Mouse (Mus musculus): Measurements from ENCODE around the gene Mvb12b. TPM values are rescaled to one million over a fixed set of nuclear protein-coding genes. Genes with fewer than 3 reads are reported as not detected.
A peak's percentile ranks its signal among the peaks of the same experiment; 100 is the strongest.

The Mvb12b gene
- polyA plus RNA-seq, 1 experiment from 2014 or later: 65.0 TPM

DNA sequence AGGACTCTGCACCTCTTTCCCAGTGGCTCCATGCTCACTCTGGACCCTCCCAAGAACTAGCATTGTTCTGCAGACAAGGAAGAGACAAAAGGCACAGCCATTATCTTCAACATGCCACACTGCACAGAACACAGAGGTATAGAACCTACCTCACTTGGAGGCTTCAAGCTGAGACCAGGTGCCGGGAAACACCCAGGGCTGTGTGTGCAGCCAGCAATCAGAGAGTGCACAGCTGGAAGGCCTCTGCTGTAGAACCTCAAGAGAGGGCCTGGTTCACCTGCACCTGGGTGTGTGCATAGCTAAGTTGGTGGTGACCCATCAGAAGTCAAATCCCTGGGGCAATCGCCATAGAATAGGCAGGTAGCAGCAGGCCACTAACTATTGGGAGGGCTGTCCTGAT is 8.5 kb downstream of the Mvb12b start:
- Histone ChIP-seq H3K36me3 (0 out of 2 replicates have a peak, but pooled peaks cover 1% of the 10 kb centered on the region), H3K9ac (peak overlapping the region; percentile 55; the same call in 1 of the 2 replicates), H3K4me2 (no peak overlapping the region), H3K4me1 (replicated peaks) (peaks cover 92% of the 10 kb centered on the region), H3K9me3 (no peaks in the 10 kb centered on the region), H3K4me3 (no peak overlapping the region), H3K27me3 (no peaks in the 10 kb centered on the region), H3K27ac (peak overlapping the region; percentile 99)
- ATAC-seq (ENCODE audit: low FRiP score): no peak
- WGBS: 66% methylated on average over 2 of the region's 2 CpGs

DNA sequence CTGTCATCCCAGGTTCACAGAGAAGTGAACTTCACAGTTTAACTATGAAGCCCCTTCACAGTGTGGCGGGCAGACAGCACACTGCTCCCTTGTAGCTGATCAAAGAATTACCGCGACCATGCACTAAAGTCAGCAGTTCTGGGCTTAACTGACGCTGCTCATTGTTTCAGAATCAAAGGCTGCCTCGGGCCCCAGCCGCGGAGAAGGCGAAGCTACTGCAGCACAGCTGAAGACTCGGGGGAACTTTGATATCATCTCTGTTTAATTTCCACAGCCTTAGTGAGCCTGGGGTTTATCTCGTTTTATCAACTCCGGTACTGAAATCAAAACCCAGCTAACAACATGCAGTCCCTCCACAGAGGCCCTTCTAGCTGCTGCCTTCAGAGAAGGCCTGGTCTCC is 9.3 kb downstream of the Mvb12b start:
- no peak overlapping the region for H3K4me3 ChIP-seq
- H3K9me3 ChIP-seq: no peaks in the 10 kb centered on the region
- no peaks in the 10 kb centered on the region for H3K27me3 ChIP-seq
- ATAC-seq (ENCODE audit: low FRiP score): no peak
- H3K4me2 ChIP-seq: peak overlapping the region; percentile 7
- peak overlapping the region; percentile 99 for H3K27ac ChIP-seq
- H3K36me3 ChIP-seq: peaks cover 9% of the 10 kb centered on the region
- H3K4me1 ChIP-seq (replicated peaks): peaks cover 94% of the 10 kb centered on the region
- peak overlapping the region; percentile 55; the same call in 1 of the 2 replicates for H3K9ac ChIP-seq
- WGBS: 15% methylated on average over 11 of the region's 11 CpGs

DNA sequence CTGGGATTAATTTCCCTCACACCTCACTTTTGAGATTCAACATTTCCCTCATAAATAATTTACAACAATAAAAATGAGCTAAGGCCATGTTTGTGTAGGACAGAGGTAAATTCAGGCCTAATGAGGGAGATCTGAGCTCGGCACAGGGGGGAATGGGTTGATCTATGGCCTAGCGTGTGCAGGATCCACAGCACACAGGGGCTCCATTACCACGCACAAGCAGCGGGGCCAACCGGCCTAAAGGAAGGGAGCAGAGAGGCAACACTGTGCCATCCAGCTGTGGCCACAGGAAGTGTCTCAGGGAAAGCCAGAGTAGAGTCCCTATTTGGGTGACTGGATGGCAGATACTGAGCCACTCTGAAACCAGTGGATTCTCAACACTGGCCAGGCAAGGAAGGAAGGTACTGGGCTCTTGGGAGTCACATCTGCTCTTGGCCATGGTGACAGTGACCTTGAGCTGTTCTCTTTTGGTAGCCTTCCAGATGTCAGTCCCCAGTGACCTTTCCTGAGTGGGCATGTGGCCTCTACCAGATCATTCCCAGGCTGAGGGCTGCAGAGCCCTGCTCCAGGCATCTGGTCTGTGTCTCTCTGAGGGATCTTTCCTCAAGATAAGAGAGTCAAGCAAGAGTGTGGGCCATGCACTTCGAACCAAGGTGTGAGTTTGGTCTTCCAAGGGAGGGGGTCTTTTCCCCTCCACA is 9.9 kb downstream of the Mvb12b start:
- Histone ChIP-seq H3K9ac (peak overlapping the region; percentile 65), H3K4me3 (no peak overlapping the region), H3K4me1 (replicated peaks) (peaks cover 93% of the 10 kb centered on the region), H3K9me3 (no peaks in the 10 kb centered on the region), H3K4me2 (no peak overlapping the region), H3K27ac (peak overlapping the region; percentile 99), H3K36me3 (peaks cover 15% of the 10 kb centered on the region), H3K27me3 (no peaks in the 10 kb centered on the region)
- peak; percentile 21; the same call in 1 of the 2 replicates for ATAC-seq (ENCODE audit: low FRiP score)
- WGBS: 57% methylated on average over 6 of the region's 6 CpGs

DNA sequence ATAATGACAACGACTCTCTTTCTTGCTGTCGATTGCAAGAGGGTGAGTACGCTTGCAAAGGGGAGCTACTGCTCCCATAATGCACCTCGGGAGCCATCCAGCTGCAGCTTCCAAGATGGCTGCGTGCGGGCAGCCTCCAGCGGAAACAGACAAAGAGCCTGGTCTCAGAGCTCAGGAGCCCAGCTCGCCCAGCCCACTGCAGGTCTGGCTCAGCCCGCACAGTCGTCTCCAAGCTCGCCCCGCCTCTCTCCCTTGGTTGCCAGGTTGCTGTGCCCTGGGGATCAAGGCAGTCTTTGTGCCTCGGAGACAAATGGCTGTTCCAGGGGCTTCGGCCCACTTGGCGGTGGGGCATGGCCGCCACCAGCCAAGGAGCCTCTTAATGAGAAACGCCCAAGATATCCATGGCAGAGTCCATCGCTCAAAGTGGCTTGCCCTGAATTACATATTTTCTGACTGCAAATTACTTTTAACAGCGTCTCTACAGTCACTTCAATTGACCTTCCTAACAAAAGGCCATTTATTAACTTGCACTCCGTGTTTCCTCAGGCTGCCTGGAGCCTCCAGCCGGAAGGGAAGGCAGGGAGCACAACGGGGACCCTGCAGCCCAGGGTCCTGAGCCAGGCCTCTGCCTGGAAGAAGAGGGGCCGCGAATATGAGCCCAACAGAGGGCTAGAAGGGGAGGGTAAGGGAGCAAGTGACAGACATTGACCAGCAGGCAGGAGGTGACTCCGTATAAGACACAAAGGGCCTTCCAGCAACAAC is 11.0 kb downstream of the Mvb12b start:
- peaks cover 83% of the 10 kb centered on the region for H3K4me1 ChIP-seq (replicated peaks)
- ATAC-seq (ENCODE audit: low FRiP score): peak; percentile 91
- WGBS: 2% methylated on average over 25 of the region's 25 CpGs
- peak overlapping the region; percentile 99 for H3K27ac ChIP-seq
- H3K9ac ChIP-seq: peak overlapping the region; percentile 65
- H3K4me2 ChIP-seq: peak overlapping the region; percentile 41
- H3K9me3 ChIP-seq: 0 out of 2 replicates have a peak, but pooled peaks cover 5% of the 10 kb centered on the region
- H3K36me3 ChIP-seq: peaks cover 26% of the 10 kb centered on the region
- no peaks in the 10 kb centered on the region for H3K27me3 ChIP-seq
- H3K4me3 ChIP-seq: no peak overlapping the region

DNA sequence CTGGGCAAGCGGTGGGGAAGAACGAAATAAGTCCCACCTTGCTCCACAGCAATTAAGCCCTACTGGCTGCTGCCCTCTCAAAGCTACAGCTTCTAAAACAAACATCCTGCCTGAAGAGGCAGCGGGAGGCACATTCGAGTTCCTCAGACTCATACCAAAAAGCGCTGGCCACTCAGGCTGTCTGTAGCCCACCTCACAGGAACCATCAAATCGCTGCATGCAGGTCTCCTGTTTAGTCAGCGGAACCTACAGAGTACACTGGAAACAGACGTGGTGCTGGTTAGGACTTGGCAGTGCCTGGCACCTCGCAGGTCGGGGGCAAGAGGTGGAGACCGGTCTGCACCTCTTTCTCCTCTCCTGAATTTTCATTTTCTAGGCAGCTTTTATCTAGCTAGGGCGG is 12.2 kb downstream of the Mvb12b start:
- ATAC-seq (ENCODE audit: low FRiP score): no peak
- no peak overlapping the region for H3K4me3 ChIP-seq
- H3K4me1 ChIP-seq (replicated peaks): peaks cover 80% of the 10 kb centered on the region
- peaks cover 36% of the 10 kb centered on the region for H3K36me3 ChIP-seq
- H3K27me3 ChIP-seq: no peaks in the 10 kb centered on the region
- 0 out of 2 replicates have a peak, but pooled peaks cover 5% of the 10 kb centered on the region for H3K9me3 ChIP-seq
- peak overlapping the region; percentile 61 for H3K9ac ChIP-seq
- peak overlapping the region; percentile 99 for H3K27ac ChIP-seq
- 69% methylated on average over 12 of the region's 12 CpGs for WGBS
- no peak overlapping the region; the same call in 1 of the 2 replicates for H3K4me2 ChIP-seq

DNA sequence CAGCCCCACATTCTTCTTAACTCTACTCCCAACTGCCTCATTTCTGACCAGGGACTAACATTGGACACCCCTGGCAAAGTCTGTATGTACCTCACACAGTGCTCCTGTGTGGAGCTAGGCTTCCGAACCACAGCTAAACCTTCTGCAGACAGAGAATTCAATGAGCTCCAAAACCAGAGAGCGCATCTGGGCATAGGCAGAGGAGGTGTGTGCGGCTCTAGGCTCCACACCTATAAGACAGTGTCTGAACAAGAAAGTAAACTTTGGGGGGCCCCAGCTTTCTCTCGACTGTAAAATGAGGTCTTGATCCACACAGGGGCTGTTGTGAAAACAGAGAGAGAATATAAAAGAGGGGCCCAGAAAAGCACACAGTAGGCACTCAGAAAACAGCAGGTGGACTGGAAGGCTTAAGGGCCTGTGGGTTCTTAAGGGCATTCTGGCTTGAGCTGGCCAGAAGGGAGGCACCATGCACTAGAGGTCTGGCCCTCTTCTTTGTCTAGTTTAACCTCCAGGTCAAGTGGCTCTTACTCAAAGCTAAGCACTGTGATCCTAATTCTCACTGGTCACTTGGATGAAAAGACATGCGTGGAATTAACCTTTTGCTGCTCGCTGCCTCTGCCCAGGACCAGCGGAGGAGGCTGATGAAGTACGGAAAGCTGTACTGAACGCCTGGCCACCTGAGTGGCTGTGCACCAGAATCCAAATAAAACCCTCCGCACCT is 12.7 kb downstream of the Mvb12b start:
- H3K4me1 ChIP-seq (replicated peaks): peaks cover 80% of the 10 kb centered on the region
- no peak for ATAC-seq (ENCODE audit: low FRiP score)
- H3K36me3 ChIP-seq: peaks cover 38% of the 10 kb centered on the region
- no peaks in the 10 kb centered on the region for H3K27me3 ChIP-seq
- 0 out of 2 replicates have a peak, but pooled peaks cover 5% of the 10 kb centered on the region for H3K9me3 ChIP-seq
- WGBS: 58% methylated on average over 10 of the region's 10 CpGs
- no peak overlapping the region for H3K4me3 ChIP-seq
- H3K4me2 ChIP-seq: no peak overlapping the region
- H3K27ac ChIP-seq: peak overlapping the region; percentile 99
- peak overlapping the region; percentile 61 for H3K9ac ChIP-seq

DNA sequence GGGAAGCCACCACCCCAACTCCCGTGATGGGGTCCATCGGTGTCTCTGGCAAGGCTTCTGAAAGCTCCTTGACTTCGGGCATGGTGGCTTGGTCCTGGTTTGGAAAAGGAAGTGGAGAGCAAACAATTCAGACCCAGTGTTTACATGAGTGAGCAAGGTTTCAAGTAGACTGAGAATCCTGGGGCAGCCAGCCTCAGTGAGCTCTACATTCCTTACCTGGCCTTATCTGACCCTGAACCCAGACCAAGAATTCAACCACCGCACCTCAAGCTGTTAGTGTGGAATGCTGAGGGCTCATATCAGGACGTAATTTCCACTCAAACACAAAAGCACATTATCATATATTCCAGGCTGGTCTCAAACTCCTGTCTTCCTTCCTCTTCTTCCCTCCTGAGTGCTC is 13.4 kb downstream of the Mvb12b start:
- H3K4me2 ChIP-seq: no peak overlapping the region
- 89% methylated on average over 5 of the region's 5 CpGs for WGBS
- no peak overlapping the region for H3K4me3 ChIP-seq
- 0 out of 2 replicates have a peak, but pooled peaks cover 5% of the 10 kb centered on the region for H3K9me3 ChIP-seq
- no peak for ATAC-seq (ENCODE audit: low FRiP score)
- H3K27me3 ChIP-seq: no peaks in the 10 kb centered on the region
- peaks cover 41% of the 10 kb centered on the region for H3K36me3 ChIP-seq
- H3K4me1 ChIP-seq (replicated peaks): peaks cover 80% of the 10 kb centered on the region
- H3K27ac ChIP-seq: peak overlapping the region; percentile 99
- 0 out of 2 replicates have a peak overlapping the region, but pooled peaks have one; percentile 61 for H3K9ac ChIP-seq

DNA sequence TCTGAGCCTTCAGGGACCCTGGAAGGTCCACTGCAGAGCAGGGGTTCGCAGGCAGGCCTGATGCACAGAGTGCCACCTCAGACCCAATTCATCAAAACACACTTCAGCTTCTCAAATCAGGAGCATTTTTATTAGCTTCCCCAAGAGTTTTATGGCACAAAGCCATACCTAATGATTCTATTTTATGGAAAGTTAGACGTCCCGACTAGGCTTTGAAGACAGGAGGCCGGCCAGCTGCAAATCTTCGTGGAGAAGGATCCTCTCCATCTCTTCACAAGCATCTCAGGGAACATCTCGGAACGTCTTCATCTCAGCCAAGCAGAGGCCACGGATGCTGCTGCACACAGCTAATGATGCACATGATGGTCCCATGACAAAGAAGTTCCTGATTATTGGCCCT is 14.2 kb downstream of the Mvb12b start:
- H3K9me3 ChIP-seq: 0 out of 2 replicates have a peak, but pooled peaks cover 5% of the 10 kb centered on the region
- no peaks in the 10 kb centered on the region for H3K27me3 ChIP-seq
- no peak overlapping the region for H3K4me3 ChIP-seq
- no peak for ATAC-seq (ENCODE audit: low FRiP score)
- WGBS: 91% methylated on average over 8 of the region's 8 CpGs
- H3K4me1 ChIP-seq (replicated peaks): peaks cover 80% of the 10 kb centered on the region
- no peak overlapping the region for H3K4me2 ChIP-seq
- H3K27ac ChIP-seq: no peak overlapping the region; the same call in 1 of the 2 replicates
- H3K36me3 ChIP-seq: peaks cover 41% of the 10 kb centered on the region
- no peak overlapping the region for H3K9ac ChIP-seq

DNA sequence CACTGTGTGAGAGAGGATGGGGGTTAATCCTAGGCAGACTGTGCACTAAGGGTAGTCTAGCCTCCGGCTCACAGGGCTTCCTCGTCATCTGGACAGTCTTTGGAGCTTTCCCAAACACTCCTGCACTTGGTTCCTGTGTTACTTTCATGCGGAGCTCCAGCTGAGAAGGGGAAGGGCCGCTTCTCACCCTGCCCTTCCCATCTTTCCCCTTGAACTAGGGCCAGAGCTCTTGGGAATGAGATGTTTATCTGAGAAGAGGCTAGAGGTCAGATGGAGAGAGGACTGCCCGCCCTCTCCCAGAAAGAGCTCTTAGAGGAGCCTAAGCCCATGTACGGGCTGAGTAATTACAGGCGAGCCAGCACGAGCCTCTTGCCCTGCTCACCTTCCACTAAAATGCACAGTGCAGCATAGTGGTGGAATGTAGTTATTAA is 14.9 kb downstream of the Mvb12b start:
- Histone ChIP-seq H3K27me3 (no peaks in the 10 kb centered on the region), H3K36me3 (peaks cover 41% of the 10 kb centered on the region)

DNA sequence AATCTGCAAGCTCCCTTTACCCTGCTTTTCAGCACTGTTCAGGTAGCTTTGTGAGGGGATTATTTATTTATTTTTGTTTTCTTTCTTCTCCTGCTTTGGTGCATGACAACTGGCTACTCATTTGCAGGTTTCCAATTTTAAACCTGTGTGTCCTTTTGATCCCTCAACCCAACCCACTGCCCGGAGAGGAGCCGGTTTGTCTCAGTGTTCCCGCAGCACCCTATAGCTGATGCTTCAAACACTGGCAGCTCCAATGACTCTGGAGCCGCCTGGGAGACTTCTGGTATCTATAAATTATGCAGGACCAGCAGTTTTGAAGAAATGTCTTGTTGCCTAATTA is 16.6 kb downstream of the Mvb12b start:
- no peak for ATAC-seq (ENCODE audit: low FRiP score)
- Histone ChIP-seq H3K27me3 (no peaks in the 10 kb centered on the region), H3K4me3 (no peak overlapping the region), H3K9me3 (0 out of 2 replicates have a peak, but pooled peaks cover 5% of the 10 kb centered on the region), H3K36me3 (peaks cover 41% of the 10 kb centered on the region), H3K4me2 (no peak overlapping the region), H3K9ac (no peak overlapping the region), H3K4me1 (replicated peaks) (peaks cover 66% of the 10 kb centered on the region), H3K27ac (peak overlapping the region; percentile 56; the same call in 1 of the 2 replicates)
- 80% methylated on average over 4 of the region's 4 CpGs for WGBS

More for the DNA sequence above, 14.9 kb downstream of the Mvb12b start:
- Histone ChIP-seq H3K4me1 (replicated peaks) (peaks cover 80% of the 10 kb centered on the region), H3K9me3 (0 out of 2 replicates have a peak, but pooled peaks cover 5% of the 10 kb centered on the region), H3K4me2 (no peak overlapping the region), H3K27ac (peak overlapping the region; percentile 35; the same call in 1 of the 2 replicates), H3K4me3 (no peak overlapping the region), H3K9ac (no peak overlapping the region)
- WGBS: 82% methylated on average over 8 of the region's 8 CpGs
- no peak for ATAC-seq (ENCODE audit: low FRiP score)

DNA sequence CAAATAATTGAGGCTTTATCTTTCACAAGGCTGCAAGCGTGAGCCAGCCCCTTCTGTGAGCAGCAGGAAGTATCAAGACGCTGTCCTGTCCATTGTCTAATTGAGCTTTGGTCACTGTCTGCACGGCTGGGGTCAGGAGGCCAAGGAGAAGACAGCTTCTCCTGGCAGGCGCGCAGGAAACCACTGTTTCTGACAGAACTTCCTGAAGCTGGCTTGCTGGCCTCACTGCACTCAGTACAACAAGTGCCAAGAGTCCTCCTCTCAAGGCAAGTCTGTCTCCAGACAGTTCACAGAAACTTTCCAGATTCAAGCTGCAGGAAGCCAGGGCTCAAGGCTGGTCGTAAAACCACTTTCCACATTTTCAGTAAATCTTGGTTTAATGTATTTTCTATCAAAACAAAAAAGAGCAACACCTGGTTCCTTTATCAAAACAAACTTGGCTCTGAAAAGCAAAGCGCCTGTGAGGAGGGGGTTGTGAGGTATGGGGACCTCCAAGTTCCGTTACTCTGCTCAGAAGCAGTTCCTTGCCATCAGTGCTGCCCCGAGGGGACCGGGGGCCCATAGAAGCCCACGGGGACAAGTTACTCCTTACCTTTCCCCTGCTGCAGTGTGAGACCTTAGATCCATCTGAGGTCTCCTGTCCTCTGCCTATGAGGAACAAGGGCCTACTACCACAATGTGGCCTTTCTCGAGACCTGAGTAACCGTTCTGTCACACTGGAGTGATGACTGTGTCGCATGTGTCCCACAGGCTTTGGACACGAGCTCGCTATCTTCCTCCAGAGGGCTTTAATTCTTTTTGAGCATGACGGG is 17.2 kb downstream of the Mvb12b start:
- Histone ChIP-seq H3K4me3 (no peak overlapping the region), H3K4me1 (replicated peaks) (peaks cover 61% of the 10 kb centered on the region), H3K9ac (no peak overlapping the region), H3K27me3 (no peaks in the 10 kb centered on the region), H3K9me3 (0 out of 2 replicates have a peak, but pooled peaks cover 5% of the 10 kb centered on the region), H3K36me3 (peaks cover 41% of the 10 kb centered on the region), H3K4me2 (no peak overlapping the region), H3K27ac (peak overlapping the region; percentile 66)
- WGBS: 59% methylated on average over 17 of the region's 17 CpGs
- ATAC-seq (ENCODE audit: low FRiP score): no peak

Measured in hindbrain, embryonic 13.5 days (tissue).